Mouse (Mus musculus): ENCODE data around the gene Sidt2. TPM values are rescaled to one million over a fixed set of nuclear protein-coding genes. Genes with fewer than 3 reads are reported as not detected.

Gene Sidt2
- total RNA-seq, 2 experiments from 2014 or later, result 61.1 to 74.9 TPM

DNA sequence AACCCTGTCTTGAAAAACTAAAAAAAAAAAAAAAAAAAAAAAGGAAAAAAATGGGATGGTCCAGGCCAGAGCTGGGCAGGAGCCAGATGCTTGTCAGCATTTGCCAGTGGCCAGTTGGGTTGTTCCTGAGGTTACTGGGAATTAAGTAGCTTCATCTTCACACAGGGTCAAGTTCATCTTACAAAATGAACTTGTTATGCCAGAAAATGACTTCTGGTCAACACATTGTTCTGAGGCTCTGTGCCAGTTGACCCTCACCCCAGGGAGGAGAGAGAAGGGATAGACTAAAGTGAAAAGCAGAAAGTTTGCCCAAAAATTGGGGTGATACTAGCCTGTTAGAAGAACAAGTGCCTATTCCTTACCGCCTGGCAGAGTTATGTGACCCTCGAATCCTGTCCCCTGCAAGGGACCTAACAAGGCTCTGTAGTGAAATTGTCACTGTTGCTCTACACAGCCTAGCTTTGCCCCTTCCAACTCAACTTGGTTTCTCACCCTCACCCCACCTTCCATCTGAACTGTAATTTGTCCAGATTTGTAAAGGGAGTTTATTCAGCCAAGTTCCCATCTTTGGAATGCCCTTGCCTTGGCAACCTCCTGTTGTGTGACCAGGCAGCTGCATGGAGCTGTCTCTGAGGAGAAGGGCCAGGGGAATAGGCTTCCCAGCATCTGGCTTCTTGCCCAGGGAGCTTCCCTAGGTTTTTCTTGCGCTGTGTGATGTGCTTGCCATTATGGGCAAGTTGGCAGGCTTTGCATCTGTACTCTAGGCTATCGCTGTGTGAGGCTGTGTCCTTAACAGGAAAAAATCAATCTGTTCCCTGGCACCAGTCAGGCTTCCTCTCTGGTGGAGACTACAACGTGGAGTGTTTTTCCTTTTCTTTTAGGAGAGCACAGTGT is 37.8 kb downstream of the Sidt2 start:
- intact Hi-C loops (cut with DNase I), result no loop called here
- peak; percentile 55 to 73 for DNase-seq

DNA sequence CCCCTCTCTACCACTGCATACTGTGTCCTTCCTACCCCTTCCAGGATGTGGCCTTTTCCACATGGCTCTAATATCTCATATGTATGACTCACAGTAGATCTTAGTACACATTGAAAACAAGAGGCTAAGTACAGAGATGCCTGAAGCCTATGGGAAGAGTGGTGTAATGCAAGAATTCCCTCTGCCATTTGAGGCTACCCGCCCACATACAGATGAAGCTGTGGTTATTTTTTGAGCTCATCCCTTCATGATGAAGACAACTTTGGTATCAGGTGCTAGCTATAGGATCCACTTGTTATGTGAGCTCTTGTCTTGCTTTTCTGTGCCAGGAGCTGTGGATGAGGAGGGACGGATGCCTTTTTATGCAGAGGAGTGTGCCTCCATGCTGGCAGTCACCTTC is 39.4 kb downstream of the Sidt2 start:
- DNase-seq, result no peak
- intact Hi-C loops (cut with DNase I), result no loop called here

DNA sequence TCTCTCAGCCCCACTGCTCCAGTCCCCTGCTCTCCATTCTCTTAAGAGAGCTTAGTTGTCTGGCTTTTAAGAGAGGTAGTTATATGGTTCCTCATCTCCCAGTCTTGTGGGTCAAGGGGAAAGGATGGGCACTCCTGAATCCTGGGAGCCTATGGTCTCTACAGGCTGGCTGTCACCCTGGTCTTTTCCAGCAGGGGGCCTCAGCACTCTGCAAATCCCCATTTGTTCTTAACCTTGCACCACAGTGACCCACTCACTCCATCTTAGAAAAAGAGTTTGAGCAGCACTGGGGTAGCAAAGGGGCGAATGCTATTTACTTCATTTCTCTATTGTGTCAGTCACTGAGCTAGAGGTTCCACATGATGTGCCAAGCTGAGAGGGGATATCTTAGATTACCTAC is 43.4 kb downstream of the Sidt2 start:
- peak; percentile 52 to 63 for DNase-seq
- intact Hi-C loops (cut with DNase I), result loop anchor here (2.0 kb wide), 1 partner anchor 25 kb away; the partner anchor contains the start of gene Tagln

DNA sequence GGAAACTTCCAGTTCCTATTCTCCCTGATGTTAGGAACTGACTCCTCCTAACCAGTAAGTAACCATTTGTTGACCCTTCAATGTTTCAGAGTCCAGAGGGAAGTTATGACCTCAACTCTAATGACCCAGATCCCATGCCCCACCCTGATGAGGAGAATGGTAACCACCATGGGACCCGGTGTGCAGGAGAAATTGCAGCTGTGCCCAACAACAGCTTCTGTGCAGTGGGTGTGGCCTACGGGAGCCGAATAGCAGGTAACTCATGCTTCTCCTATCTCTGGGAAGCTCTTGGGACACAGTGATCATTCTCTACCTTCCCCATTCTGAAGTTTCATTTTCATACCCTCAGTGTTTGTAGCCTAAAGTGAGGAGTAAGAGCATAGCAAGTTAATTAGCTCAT is 44.1 kb downstream of the Sidt2 start:
- no peak for DNase-seq
- intact Hi-C loops (cut with DNase I), result loop anchor here (2.0 kb wide), 1 partner anchor 26 kb away; the partner anchor contains the start of gene Tagln

DNA sequence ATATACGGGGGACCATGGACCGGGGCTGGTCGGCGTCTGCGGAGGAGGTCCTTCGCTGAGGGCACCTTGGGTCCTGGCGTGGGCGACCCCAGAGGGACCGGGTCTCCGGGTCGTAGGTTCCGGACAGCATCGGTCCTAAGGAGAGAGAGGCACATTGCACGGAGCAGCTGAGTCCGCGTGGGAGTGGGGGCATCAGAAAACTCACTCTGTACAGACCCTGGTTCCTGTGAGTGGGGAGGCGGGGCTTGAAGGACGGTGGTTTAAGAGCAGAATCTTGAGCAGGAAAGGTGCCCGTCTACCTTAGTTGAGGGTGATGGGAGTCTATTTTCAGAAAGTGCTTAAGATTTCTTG is 48.0 kb downstream of the Sidt2 start:
- intact Hi-C loops (cut with DNase I), result no loop called here
- peak in 1 of 2 experiments; percentile 25 for DNase-seq

DNA sequence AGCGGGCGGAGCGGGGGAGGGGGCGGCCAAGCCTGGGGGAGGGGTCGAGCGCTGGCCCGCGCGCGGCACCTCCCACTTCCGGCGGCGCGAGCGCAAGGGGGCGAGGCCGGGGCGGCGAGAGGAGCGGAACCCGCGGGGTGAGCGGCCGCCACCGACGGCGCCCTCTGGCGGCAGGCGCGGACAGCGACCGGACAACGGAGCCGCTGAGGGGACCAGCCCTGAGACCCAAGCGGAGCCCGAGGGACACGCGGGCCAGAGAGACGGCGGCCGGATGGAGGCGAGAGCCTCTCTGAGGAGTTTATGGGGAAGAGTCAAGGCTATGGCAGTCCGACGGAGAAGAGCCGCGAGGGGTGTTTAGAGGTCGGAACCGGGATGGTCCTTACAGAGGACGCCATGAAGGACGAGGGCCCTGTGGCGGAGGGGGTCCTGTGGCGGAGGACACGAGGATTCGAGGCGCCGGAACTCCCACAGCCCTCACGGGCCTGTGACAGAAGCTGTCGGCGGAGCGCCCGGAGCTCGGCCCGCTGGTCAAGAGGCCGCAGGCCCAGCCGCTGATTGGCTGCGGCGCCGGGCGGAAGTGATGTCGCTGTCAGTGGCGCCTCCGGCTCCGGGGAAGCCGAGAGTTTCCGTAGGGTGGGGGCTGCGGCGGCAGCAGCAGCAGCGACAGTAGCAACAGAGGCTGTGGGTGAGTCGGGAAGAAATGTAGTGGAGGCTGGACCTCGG is 48.5 kb downstream of the Sidt2 start, which contains the start of the genes Pcsk7 and Rnf214:
Pcsk7 (plus strand) TSS at position 143 of the 723 bp plus-strand sequence.
Rnf214 (minus strand) TSS at position 557 of the 723 bp plus-strand sequence.
- DNase-seq, result peak; percentile 85 to 92
- intact Hi-C loops (cut with DNase I), result no loop called here

DNA sequence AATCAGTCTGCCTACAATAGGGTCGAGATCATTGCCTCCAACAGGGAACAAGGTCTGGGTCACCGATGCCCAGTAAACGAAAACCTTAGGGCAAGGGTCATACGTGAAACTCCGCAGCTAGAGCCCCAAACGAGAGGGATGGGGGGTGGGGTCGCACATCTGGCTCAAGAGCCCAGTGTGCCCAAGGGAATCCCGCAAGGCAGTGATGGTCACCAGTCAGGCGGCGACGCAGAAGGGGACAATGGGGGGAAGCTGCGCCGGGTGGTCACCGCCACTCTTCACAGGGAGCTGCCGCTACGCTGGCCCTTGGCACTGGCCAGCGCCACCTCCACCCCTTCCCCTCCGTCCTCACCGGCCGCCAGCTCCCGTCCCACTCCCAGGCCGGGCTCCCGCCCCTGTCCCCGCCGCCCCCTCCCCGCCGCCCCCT is 49.2 kb downstream of the Sidt2 start:
- no peak for DNase-seq
- intact Hi-C loops (cut with DNase I), result no loop called here

DNA sequence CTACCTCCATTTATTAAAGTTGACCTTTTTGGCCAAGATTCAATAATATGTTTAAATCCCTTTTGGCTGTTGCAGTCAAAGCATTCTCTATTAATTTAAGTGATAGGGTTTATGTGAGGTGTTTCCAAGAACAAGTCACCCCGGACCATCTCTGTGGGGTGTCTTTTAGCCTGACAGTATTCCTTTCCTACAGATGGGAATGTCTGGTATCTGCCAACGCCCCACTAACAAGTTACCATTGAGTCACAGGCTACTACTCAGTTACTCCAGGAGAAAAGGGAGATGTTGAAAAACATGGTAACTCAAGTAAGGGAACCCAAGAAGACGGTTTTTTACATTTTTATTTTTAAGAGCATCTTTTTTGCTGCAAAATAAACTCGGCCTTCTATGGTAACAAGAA is 49.9 kb downstream of the Sidt2 start:
- no peak for DNase-seq
- intact Hi-C loops (cut with DNase I), result no loop called here

DNA sequence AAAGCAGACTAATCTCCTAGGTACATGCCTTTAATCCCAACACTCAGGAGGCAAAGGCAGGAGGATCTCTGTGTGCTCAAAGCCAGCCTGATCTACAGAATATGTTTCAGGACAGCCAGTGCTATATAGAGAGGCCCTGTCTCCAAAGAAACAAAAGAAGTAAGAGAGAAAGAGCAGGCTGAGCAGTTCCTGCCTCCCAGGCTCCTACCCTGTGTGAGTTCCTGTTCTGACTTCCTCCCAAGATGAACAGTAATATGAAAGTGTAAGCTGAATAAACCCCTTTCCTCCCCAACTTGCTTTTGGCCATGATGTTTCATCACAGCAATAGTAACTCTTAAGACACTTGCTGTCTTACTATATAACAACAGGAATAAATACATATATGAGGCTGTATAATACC is 61.4 kb downstream of the Sidt2 start:
- intact Hi-C loops (cut with DNase I), result no loop called here
- DNase-seq, result no peak

Small RNA genes within 50 kb of the gene (microRNA-seq; reads per million reads assigned to microRNA genes)
- gene Mir7087, result 0 to 1.1 reads per million in 2 experiments

Other genes with a start within 250 kb of the Sidt2 start
- 1 to 10 TPM; 2.1 to 3.8 TPM for gene Cep164, start 126.6 kb downstream of the Sidt2 start, total RNA-seq (2021)
- 10 to 100 TPM; 37.5 to 47.4 TPM for gene Bace1, start 116.7 kb downstream of the Sidt2 start, total RNA-seq (2021)
- 10 to 100 TPM in 1 of 2 experiments, 1 to 10 TPM in 1; 9.4 to 10.5 TPM for gene Pcsk7, start 48.8 kb downstream of the Sidt2 start, total RNA-seq (2021)
- 10 to 100 TPM; 21.6 to 24.7 TPM for gene Rnf214, start 48.3 kb downstream of the Sidt2 start, total RNA-seq (2021)
- gene Tagln, start 19.2 kb downstream of the Sidt2 start, total RNA-seq (2021), result 10 to 100 TPM; 23.0 to 32.1 TPM
- gene Pafah1b2, start 57.4 kb upstream of the Sidt2 start, total RNA-seq (2021), result 10 to 100 TPM; 24.7 to 26.8 TPM
- 10 to 100 TPM; 28.6 to 43.1 TPM for gene Sik3, start 57.6 kb upstream of the Sidt2 start, total RNA-seq (2021)